Mouse (Mus musculus) left cerebral cortex, postnatal 25 days (tissue): ENCODE results near the gene Pip4k2a. TPM values are rescaled to one million over a fixed set of nuclear protein-coding genes. Genes with fewer than 3 reads are reported as not detected.

ENCODE experiments used
- DNase-seq, 2 experiments: peaks; one replicate each; pipeline ENCODE4 v3.0.0; 2022; ENCODE audit warnings: low spot score in 2 of 2, mixed read lengths in 1 of 2
- intact Hi-C: fragments of 180-260 bp; cut with DNase I; formaldehyde crosslinking; loops from one replicate; pipeline ENCODE4 v1.15.1; 2025
- total RNA-seq, 2 experiments: library from RNA; stranded (reverse); gene quantifications; 2 replicates each; pipeline ENCODE4 v1.2.3; 2021

Gene Pip4k2a
- total RNA-seq, 2 experiments from 2014 or later: 49.8 to 50.1 TPM

- no peak for DNase-seq
- intact Hi-C loops: loop anchor here (10.0 kb wide), 2 partner anchors 284 to 504 kb away; partner anchors contain the start of gene Msrb2
Observed at GRCm38 (mm10) chr2:18871087-18871486, 126.8 kb downstream of the Pip4k2a start.

GRCm38 (mm10) chr2:18867069-18867468, 130.9 kb downstream of the Pip4k2a start:
- DNase-seq: peak in 1 of 2 experiments; percentile 25
- intact Hi-C loops: no loop called here

- intact Hi-C loops: no loop called here
- DNase-seq: no peak
Observed at GRCm38 (mm10) chr2:18864719-18865118, 133.2 kb downstream of the Pip4k2a start.

- intact Hi-C loops: no loop called here
- no peak for DNase-seq
Observed at GRCm38 (mm10) chr2:18861607-18862158, 136.2 kb downstream of the Pip4k2a start.

GRCm38 (mm10) chr2:18860686-18861085, 137.2 kb downstream of the Pip4k2a start:
- DNase-seq: no peak
- intact Hi-C loops: no loop called here

- intact Hi-C loops: no loop called here
- DNase-seq: no peak
Observed at GRCm38 (mm10) chr2:18857952-18858351, 140.0 kb downstream of the Pip4k2a start.

- DNase-seq: no peak
- intact Hi-C loops: no loop called here
Observed at GRCm38 (mm10) chr2:18856461-18856860, 141.5 kb downstream of the Pip4k2a start.

GRCm38 (mm10) chr2:18855246-18855645, 142.7 kb downstream of the Pip4k2a start:
- intact Hi-C loops: no loop called here
- DNase-seq: no peak

GRCm38 (mm10) chr2:18853345-18853744, 144.6 kb downstream of the Pip4k2a start:
- peak in 1 of 2 experiments; percentile 60 for DNase-seq
- intact Hi-C loops: no loop called here

- intact Hi-C loops: no loop called here
- DNase-seq: no peak
Observed at GRCm38 (mm10) chr2:18850657-18851056, 147.3 kb downstream of the Pip4k2a start.

GRCm38 (mm10) chr2:18848074-18848629, 149.8 kb downstream of the Pip4k2a start:
- intact Hi-C loops: no loop called here
- no peak for DNase-seq

- intact Hi-C loops: no loop called here
- DNase-seq: no peak
Observed at GRCm38 (mm10) chr2:18842527-18842926, 155.4 kb downstream of the Pip4k2a start.

- DNase-seq: peak; percentile 41 to 80
- intact Hi-C loops: no loop called here
Observed at GRCm38 (mm10) chr2:18841051-18841450, 156.9 kb downstream of the Pip4k2a start.

GRCm38 (mm10) chr2:18839532-18839931, 158.4 kb downstream of the Pip4k2a start:
- DNase-seq: no peak
- intact Hi-C loops: no loop called here

- intact Hi-C loops: no loop called here
- no peak for DNase-seq
Observed at GRCm38 (mm10) chr2:18835266-18835908, 162.5 kb downstream of the Pip4k2a start.

GRCm38 (mm10) chr2:18833024-18833590, 164.8 kb downstream of the Pip4k2a start:
- DNase-seq: no peak

GRCm38 (mm10) chr2:18831031-18831774, 166.7 kb downstream of the Pip4k2a start:
- intact Hi-C loops: no loop called here
- DNase-seq: no peak

More at GRCm38 (mm10) chr2:18833024-18833590, 164.8 kb downstream of the Pip4k2a start:
- intact Hi-C loops: no loop called here

GRCm38 (mm10) chr2:18822711-18823110, 175.2 kb downstream of the Pip4k2a start:
- DNase-seq: no peak
- intact Hi-C loops: no loop called here

- DNase-seq: no peak
- intact Hi-C loops: no loop called here
Observed at GRCm38 (mm10) chr2:18821451-18822379, 176.2 kb downstream of the Pip4k2a start.
